Mouse (Mus musculus) right cerebral cortex, adult 18-20 months (tissue): ENCODE data around the gene Strc.
A peak's percentile ranks its signal among the peaks of the same experiment; 100 is the strongest.

Experiments used
- DNase-seq: peaks from one replicate; pipeline ENCODE4 v3.0.0; 2022; ENCODE audit warnings: mixed read lengths

Strc gene

DNA sequence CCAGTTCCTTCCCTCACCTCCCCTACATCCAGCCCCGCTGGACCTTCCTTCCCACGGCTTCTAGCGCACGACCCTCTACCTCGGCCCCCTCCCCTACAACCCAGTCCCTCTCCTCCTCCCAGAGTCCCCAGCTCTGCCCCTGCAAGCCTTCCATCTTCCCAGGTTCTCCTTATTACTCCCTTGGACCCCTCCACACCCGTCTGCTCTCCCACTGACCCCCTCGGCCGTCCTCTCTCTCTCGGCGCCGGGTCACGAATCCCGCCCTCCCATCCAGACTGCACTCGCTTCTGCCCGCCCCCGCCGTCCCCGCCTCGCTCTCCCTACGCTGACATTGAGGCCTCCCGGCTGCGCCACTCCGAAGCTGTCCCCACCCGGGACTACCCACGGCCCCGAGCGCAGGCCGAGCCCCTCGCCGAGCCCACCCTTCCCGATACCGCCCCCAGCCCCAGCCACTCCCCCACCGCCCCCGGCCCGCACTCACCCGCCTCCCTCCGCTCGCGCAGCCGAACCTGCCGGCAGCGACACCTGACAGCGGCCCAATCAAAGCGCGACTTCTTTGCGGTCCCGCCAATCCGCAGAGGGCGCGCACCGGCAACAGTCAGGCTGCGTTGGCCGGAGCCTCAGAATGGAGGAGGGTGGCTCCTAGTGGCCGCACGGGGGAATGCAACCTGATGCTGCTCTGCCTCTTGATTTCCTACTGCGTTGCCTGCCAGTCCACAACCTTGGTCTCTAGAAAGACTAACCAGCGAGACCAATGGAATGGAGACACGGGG, 32.0 kb downstream of the Strc start, which contains the start of gene Ppip5k1:
Ppip5k1 (minus strand) TSS at position 577 of the 773 bp plus-strand sequence.
- peak; percentile 99 for DNase-seq

DNA sequence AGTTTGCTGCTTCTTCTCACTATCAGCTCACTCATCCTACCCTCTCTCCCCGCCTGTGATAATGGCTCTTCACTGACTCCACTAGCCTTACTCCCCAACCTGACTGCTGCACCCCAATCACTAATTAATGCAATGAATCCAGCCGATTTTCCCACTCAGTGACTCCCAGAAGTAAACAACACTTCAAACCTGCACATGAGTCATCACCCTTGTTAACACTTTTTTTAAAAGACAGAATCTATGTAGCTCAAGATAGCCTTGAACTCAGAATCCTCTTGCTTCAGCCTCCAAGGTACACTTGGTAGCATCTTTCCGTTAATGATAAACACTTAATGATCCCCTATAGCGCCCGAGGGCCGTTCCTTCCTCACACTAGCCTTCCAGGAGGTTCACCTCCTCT, 32.6 kb downstream of the Strc start:
- no peak for DNase-seq

DNA sequence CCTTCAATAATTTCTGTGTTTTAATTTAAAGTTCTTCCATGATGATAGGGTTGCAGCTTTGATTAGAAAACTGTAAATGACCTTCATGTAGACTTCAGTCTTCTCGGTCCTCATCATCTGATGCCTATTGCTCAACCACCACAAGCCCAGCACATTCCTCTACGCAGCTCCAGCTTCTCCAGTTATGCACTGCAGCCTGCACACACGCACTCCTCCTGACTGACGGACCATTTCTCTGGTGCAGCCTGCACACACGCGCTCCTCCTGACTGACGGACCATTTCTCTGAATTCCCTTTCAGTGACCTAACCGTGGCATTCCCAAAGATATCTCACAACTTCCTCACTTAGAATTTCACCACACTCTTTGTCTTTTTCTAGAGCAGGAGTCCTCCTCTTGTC, 33.8 kb downstream of the Strc start:
- DNase-seq = no peak

DNA sequence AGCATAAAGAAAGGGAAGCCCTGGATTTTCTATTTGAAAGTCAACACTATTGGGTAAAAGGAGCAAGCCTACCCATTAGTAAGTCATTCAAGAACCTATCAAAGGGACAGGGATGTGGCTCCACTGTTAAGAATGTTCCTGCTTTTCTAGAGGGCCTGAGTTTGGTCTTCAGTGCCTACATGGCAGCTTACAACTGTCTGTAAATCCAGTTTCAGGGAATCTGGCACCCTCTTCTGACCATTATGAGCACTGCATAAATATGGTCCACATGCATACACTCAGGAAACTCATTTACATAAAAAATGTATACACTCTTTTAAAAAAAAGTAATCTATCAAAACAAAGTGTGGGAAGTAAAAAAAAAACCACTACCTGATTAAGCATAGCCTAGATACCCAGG, 47.9 kb downstream of the Strc start:
- no peak for DNase-seq

DNA sequence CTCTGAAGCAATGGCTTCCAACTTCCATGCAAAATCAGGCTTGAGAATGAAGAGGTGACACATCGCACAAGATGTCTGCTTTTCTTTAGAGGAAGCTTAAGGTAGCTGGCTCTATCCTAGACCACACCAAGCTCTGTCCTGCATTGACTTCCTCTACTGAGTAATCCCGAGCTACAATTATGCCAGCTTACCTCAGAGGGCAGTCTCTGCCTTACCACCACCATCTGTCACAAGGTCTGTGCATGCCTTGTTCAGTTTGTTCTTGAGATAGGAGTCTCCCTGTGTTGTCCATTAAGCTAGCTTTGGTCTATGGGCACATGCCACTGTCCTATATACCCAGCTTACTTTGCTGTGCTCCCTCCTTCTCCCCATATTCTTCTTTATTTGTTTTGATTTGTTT, 57.5 kb downstream of the Strc start:
- DNase-seq = no peak

DNA sequence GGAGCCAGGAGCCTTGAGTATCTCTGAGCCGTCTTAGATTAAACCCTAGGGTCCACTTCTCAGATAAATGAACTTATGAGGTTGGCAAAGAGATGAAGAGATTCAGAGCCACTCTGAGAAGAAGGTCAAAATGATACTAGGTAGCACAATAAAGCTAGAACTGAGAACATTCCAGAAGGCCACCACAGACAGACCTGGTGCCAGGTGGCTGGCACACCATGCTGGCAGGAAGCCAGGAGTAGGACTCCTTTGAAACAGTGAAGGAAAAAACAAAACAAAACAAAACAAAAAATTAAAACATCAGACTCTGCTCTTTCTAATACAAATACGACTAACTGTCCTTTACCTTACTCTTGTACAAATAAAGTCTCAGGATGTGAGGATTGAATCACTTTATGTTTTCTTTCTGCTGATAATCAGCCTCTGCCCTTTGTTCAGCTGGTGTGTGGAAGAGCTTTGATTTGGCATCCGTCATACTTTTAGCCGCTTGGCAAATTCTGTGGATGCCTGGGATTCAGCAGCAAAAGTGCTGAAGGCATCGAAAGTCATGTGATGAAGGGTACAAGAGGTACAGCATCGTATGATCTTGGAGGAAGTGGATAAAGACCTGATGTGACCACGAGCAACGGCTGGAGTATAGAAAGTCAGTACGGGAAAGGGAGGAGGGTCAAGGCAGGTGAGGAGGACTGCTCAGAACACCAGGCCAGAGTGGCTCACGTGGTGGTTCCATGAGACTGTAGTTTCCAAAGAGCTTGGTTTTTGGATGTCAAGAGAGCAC, 63.1 kb downstream of the Strc start:
- DNase-seq = no peak

DNA sequence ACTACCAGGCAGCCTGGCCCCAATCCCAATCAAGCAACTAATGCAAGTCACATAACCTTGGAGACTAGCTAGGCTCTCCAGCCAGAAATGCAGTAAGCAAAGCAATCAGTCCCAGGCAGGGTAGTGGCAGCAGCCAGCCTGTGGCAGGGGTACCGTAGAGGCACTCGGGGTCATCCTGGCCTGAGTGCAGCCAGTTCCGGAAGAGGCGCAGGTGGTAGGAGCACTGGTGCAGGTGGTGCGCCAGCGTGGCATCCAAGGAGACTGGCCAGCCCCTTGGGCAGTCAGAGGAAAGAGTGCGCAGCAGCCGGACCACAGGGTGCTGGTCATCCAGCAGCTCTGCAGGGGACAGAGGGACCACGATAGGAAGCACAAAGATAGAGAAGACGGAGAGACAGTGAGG, 63.9 kb downstream of the Strc start:
- no peak for DNase-seq

DNA sequence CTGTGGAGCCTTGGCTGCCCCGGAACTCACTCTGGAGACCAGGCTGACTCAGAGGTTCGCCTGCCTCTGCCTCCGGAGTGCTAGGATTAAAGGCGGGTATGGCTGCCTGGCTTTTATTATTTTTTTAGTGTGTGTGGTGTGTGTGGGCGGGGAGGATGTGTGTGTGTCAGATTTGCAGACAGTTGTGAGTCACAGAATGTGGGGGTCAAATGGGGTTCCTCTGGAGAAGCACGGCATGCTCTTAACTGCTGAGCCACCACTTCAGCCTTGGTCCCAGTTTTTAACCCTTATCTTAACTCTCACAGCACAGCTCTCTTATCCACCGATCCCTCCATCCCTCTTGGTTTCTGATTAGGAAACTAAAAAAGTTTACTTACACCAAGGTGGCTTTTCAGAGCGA, 70.7 kb downstream of the Strc start:
- DNase-seq = no peak
